Mouse (Mus musculus) ovary, postnatal 14 days (tissue): ENCODE results near the gene Megf9.

ENCODE experiments used
- DNase-seq: peaks from one replicate; pipeline ENCODE4 v3.0.0; 2022; ENCODE audit warnings: low spot score

Megf9 gene

GRCm38 (mm10) chr4:70534891-70535269 is at the start of gene Megf9:
Megf9 (minus strand) TSS chr4:70534995.
- peak; percentile 93 for DNase-seq

GRCm38 (mm10) chr4:70579654-70580053 is 44.9 kb upstream of the Megf9 start:
- peak; percentile 21 for DNase-seq

- no peak for DNase-seq
Observed at GRCm38 (mm10) chr4:70578301-70578700, 43.5 kb upstream of the Megf9 start.

- no peak for DNase-seq
Observed at GRCm38 (mm10) chr4:70576096-70576495, 41.3 kb upstream of the Megf9 start.

GRCm38 (mm10) chr4:70573926-70574325 is 39.1 kb upstream of the Megf9 start:
- no peak for DNase-seq

GRCm38 (mm10) chr4:70553888-70554287 is 19.1 kb upstream of the Megf9 start:
- DNase-seq, result no peak

- DNase-seq, result no peak
Observed at GRCm38 (mm10) chr4:70553230-70553797, 18.5 kb upstream of the Megf9 start.

- no peak for DNase-seq
Observed at GRCm38 (mm10) chr4:70552120-70552519, 17.3 kb upstream of the Megf9 start.

- DNase-seq, result no peak
Observed at GRCm38 (mm10) chr4:70547411-70548148, 12.8 kb upstream of the Megf9 start.

GRCm38 (mm10) chr4:70545869-70546542 is 11.2 kb upstream of the Megf9 start:
- no peak for DNase-seq

- DNase-seq, result no peak
Observed at GRCm38 (mm10) chr4:70544390-70544789, 9.6 kb upstream of the Megf9 start.

GRCm38 (mm10) chr4:70542387-70542786 is 7.6 kb upstream of the Megf9 start:
- DNase-seq, result no peak

- DNase-seq, result no peak
Observed at GRCm38 (mm10) chr4:70540743-70541142, 5.9 kb upstream of the Megf9 start.

- no peak for DNase-seq
Observed at GRCm38 (mm10) chr4:70536661-70537580, 2.1 kb upstream of the Megf9 start.

GRCm38 (mm10) chr4:70535711-70536311 is 1.0 kb upstream of the Megf9 start:
- peak; percentile 11 for DNase-seq

GRCm38 (mm10) chr4:70535289-70535688 is 494 bp upstream of the Megf9 start:
- DNase-seq, result no peak

GRCm38 (mm10) chr4:70534078-70534890 is 511 bp downstream of the Megf9 start:
- DNase-seq, result peak; percentile 13

- no peak for DNase-seq
Observed at GRCm38 (mm10) chr4:70533056-70533805, 1.6 kb downstream of the Megf9 start.

GRCm38 (mm10) chr4:70531021-70531420 is 3.8 kb downstream of the Megf9 start:
- DNase-seq, result no peak

- DNase-seq, result no peak
Observed at GRCm38 (mm10) chr4:70528622-70529021, 6.2 kb downstream of the Megf9 start.
